Mouse (Mus musculus): ENCODE results near the gene Rnf4. TPM values are rescaled to one million over a fixed set of nuclear protein-coding genes. Genes with fewer than 3 reads are reported as not detected.

Rnf4 gene
- total and polyA plus RNA-seq, 3 experiments: 60.3 to 117 (median 112) TPM

DNA sequence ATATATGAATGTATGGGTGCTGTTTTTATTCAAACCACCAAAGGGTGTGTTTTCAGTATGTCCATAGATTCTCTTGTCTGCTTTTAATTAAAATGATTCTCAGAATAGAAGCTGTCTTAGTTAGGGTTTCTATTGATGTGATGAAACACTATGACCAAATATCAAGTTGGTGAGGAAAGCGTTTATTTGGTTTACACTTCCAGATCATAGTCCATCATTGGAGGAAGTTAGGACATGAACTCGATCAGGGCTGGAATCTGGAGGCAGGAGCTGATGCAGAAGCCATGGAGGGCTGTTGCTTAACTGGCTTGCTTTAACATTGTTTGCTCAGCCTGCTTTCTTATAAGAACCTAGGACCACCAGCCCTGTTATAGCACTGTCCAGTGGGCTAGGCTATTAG is 45.6 kb downstream of the Rnf4 start:
- DNase-seq (ENCODE audit: extremely low read depth): no peak
- Histone ChIP-seq H3K9me3 (replicated peaks; ENCODE audit: low read length) (peaks cover 12% of the 10 kb centered on the region), H3K4me1 (ENCODE audit: control insufficient read depth in 1 of 2, insufficient read depth in 2 of 2) (no peaks in the 10 kb centered on the region; a peak in 1 of 4 replicates), H3K27me3 (replicated peaks) (no peaks in the 10 kb centered on the region), H3K9ac (ENCODE audit: insufficient read depth, low read depth) (no peak overlapping the region), H3K4me2 (ENCODE audit: insufficient read depth, low read depth, poor library complexity, severe bottlenecking) (no peak overlapping the region), H3K36me3 (replicated peaks in 1 of 2; ENCODE audit: control insufficient read depth in 1 of 2, insufficient read depth in 1 of 2, low read length in 1 of 2) (peaks cover 3 to 13% of the 10 kb centered on the region in 2 experiments), H3K27ac (ENCODE audit: insufficient read depth, low read depth) (no peak overlapping the region), H3K79me2 (replicated peaks; ENCODE audit: control insufficient read depth, extremely low read depth, insufficient read depth, poor library complexity, severe bottlenecking) (peaks cover 38% of the 10 kb centered on the region), H3K4me3 (replicated peaks in 1 of 3; ENCODE audit: low read depth in 2 of 3, low read length in 2 of 3, poor library complexity in 1 of 3) (no peak overlapping the region)
- in situ Hi-C loops (cut with MboI; ENCODE audit: low pct_ligation_motif_present, low pct_unique_long_range_greater_than_20kb, low sequenced_read_pairs) (no loop called here), dilution Hi-C loops (cut with MboI; ENCODE audit: extremely low pct_ligation_motif_present, extremely low pct_unique_long_range_greater_than_20kb, low sequenced_read_pairs) (no loop called here)
- TF ChIP-seq TCF12 (IDR thresholded peaks at IDR 0.05; ENCODE audit: low read depth, low read length) (no peak), IRF4 (IDR thresholded peaks at IDR 0.05; ENCODE audit: low read depth, low read length) (no peak), SMC3 (IDR thresholded peaks at IDR 0.05; ENCODE audit: low read depth, low read length) (no peak), TBP (conservative IDR thresholded peaks at IDR 0.05; ENCODE audit: low read depth, low read length) (no peak), MXI1 (IDR thresholded peaks at IDR 0.05; ENCODE audit: low read depth, low read length) (no peak), KAT2A (IDR thresholded peaks at IDR 0.05; ENCODE audit: insufficient replicate concordance, low read length) (no peak), MYC (IDR thresholded peaks at IDR 0.05; ENCODE audit: low read depth, low read length) (no peak), ZMIZ1 (IDR thresholded peaks at IDR 0.05; ENCODE audit: low read depth, low read length) (no peak), GABPA (IDR thresholded peaks at IDR 0.05; ENCODE audit: insufficient replicate concordance, low read depth, low read length) (no peak), ETS1 (conservative IDR thresholded peaks at IDR 0.05; ENCODE audit: low read depth, low read length) (no peak), BHLHE40 (IDR thresholded peaks at IDR 0.05; ENCODE audit: low read depth, low read length) (no peak), RCOR1 (conservative IDR thresholded peaks at IDR 0.05; ENCODE audit: low read depth, low read length) (no peak), CHD1 (IDR thresholded peaks at IDR 0.05; ENCODE audit: low read depth, low read length) (no peak), ZNF384 (IDR thresholded peaks at IDR 0.05; ENCODE audit: low read depth, low read length) (no peak), JUND (conservative IDR thresholded peaks at IDR 0.05; ENCODE audit: low read depth, low read length) (no peak), CTCF (conservative IDR thresholded peaks at IDR 0.05 in 1 of 2, IDR thresholded peaks at IDR 0.05 in 1 of 2; ENCODE audit: low read depth in 2 of 2, low read length in 2 of 2) (no peak), HCFC1 (IDR thresholded peaks at IDR 0.05; ENCODE audit: low read depth, low read length) (no peak), ZKSCAN1 (IDR thresholded peaks at IDR 0.05; ENCODE audit: borderline replicate concordance, low read depth, low read length) (no peak)

DNA sequence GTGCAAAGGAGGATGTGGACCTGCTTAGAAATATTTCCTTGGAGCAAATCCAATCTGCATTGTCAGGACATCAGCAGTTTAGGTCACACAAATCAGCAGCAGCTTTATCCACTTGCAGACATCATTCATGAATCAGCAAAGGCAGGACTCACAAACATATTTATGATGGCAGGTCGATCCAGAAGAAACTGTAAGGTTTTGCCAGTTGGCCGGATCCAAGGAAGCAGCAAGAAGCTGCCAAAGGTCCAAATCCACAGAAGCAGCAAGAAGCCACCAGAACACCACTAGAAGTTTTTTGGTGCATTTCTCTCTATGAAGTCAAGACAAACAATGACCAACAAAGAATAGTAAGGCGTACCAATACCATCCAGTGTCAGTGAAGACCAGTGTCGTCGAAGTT is 49.5 kb downstream of the Rnf4 start:
- peaks cover 3 to 11% of the 10 kb centered on the region in 2 experiments for H3K36me3 ChIP-seq (replicated peaks in 1 of 2; ENCODE audit: control insufficient read depth in 1 of 2, insufficient read depth in 1 of 2, low read length in 1 of 2)
- no peaks in the 10 kb centered on the region for H3K27me3 ChIP-seq (replicated peaks)
- no peak for TF ChIP-seq E2F4 (IDR thresholded peaks at IDR 0.05; ENCODE audit: insufficient replicate concordance, low read depth, low read length)
- no peak for TF ChIP-seq UBTF (IDR thresholded peaks at IDR 0.05; ENCODE audit: low read depth, low read length)
- no peak for TF ChIP-seq NRF1 (IDR thresholded peaks at IDR 0.05; ENCODE audit: low read depth, low read length)
- TF ChIP-seq ELF1 (IDR thresholded peaks at IDR 0.05; ENCODE audit: low read depth, low read length): no peak
- no peak for TF ChIP-seq ZKSCAN1 (IDR thresholded peaks at IDR 0.05; ENCODE audit: borderline replicate concordance, low read depth, low read length)
- peaks cover 12% of the 10 kb centered on the region for H3K9me3 ChIP-seq (replicated peaks; ENCODE audit: low read length)
- dilution Hi-C loops (cut with MboI; ENCODE audit: extremely low pct_ligation_motif_present, extremely low pct_unique_long_range_greater_than_20kb, low sequenced_read_pairs): no loop called here
- H3K4me1 ChIP-seq (ENCODE audit: control insufficient read depth in 1 of 2, insufficient read depth in 2 of 2): no peaks in the 10 kb centered on the region
- no peak overlapping the region for H3K9ac ChIP-seq (ENCODE audit: insufficient read depth, low read depth)
- no peak overlapping the region for H3K4me2 ChIP-seq (ENCODE audit: insufficient read depth, low read depth, poor library complexity, severe bottlenecking)
- peaks cover 30% of the 10 kb centered on the region for H3K79me2 ChIP-seq (replicated peaks; ENCODE audit: control insufficient read depth, extremely low read depth, insufficient read depth, poor library complexity, severe bottlenecking)
- no peak overlapping the region for H3K4me3 ChIP-seq (replicated peaks in 1 of 3; ENCODE audit: low read depth in 2 of 3, low read length in 2 of 3, poor library complexity in 1 of 3)
- no peak for DNase-seq (ENCODE audit: extremely low read depth)
- in situ Hi-C loops (cut with MboI; ENCODE audit: low pct_ligation_motif_present, low pct_unique_long_range_greater_than_20kb, low sequenced_read_pairs): no loop called here
- H3K27ac ChIP-seq (ENCODE audit: insufficient read depth, low read depth): no peak overlapping the region
